Mouse (Mus musculus): ENCODE results near the gene Sf1. TPM values are rescaled to one million over a fixed set of nuclear protein-coding genes. Genes with fewer than 3 reads are reported as not detected.

Gene Sf1
- polyA plus RNA-seq, 1 experiment: 95.0 TPM

GRCm38 (mm10) chr19:6398447-6399284, 35.2 kb downstream of the Sf1 start:
- DNase-seq (ENCODE audit: low read depth): no peak

DNA sequence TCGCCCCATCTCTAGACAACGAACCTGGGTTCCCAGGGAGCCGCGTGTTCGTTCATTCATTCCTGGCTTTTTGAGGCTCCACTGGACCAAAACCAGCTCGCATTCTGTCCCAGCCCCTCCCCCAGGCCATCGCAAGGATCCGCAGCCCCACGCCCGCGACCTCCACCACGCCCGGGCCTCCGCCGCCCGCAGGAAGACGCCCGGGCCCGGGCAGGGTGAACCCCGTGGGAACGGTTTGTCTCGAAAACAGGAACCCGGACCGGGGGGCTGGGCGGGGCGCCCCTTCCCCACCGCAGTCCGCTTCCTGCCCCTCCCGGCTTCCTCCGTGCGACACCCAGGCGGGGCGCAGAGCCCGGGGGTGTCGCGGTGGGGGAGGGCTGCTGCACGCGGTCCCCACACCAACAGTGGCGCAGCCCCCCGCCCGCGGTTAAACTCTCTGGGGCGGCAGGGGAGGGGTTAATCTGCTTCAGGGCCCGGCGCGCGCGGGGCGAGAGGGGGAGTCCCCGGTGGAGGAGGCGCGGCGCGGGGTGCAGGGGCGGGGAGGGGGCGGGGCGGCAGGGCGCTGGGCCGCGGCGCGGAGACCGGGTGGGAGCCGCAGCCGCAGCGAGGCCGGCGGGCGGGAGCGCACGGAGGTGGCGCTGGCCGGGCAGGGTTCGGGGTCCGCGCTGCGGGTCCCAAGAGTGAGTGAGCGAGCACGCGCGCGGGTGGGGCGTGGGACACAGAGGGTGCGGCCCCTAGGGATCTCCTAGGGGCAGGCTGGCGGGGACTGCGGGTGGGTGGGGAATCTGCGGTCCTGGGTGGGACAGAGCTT, 36.0 kb downstream of the Sf1 start, which contains the start of gene Rasgrp2:
TSS of gene Rasgrp2 (plus strand) at position 56 of the 811 bp plus-strand sequence.
- no peak for DNase-seq (ENCODE audit: low read depth)

- DNase-seq (ENCODE audit: low read depth): no peak
Measured at GRCm38 (mm10) chr19:6400096-6401086, 36.9 kb downstream of the Sf1 start.

GRCm38 (mm10) chr19:6401131-6401815, 37.8 kb downstream of the Sf1 start:
- DNase-seq (ENCODE audit: low read depth): no peak

DNA sequence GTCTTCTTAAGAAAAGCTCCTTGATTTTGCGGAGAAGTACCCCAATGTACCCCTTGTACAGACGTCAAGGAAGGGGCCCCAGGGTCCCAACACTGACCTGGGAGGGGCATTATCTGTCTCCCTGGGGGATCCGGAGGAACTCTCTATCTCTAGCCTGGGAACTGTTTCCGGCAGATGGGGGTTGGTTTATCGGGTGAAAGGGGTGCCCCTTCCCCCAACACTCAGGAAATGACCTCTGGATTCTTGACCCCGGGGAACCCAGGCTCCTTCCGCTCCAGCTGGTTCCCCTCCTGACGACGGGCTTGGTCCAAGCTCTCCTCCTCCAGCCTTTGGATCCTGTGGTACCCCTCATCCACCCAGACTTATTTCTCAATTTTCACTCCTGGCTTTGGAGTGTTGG, 38.5 kb downstream of the Sf1 start:
- DNase-seq (ENCODE audit: low read depth): no peak

DNA sequence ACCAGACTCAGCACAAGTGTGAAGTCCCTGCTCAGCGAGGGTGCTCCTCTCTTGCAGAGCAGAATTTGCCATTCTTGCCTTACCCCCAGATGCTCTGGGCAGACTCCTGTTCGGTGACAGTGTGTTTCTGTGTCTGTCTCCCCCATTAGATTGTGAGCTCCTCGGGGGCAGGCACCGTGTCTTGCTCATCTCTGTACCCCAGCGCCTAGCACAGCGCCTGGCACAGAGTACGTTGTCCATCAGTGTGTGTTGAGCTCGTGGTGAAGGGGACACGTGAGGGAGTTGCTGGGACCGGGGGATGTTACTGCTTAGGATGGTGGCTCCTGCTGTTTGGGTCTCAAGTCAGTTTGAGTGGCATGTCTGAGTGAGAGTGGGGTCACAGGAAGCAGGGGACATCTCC, 40.4 kb downstream of the Sf1 start:
- no peak for DNase-seq (ENCODE audit: low read depth)

- no peak for DNase-seq (ENCODE audit: low read depth)
Measured at GRCm38 (mm10) chr19:6405433-6405832, 41.9 kb downstream of the Sf1 start.

GRCm38 (mm10) chr19:6407109-6407508, 43.6 kb downstream of the Sf1 start:
- DNase-seq (ENCODE audit: low read depth): no peak

- no peak for DNase-seq (ENCODE audit: low read depth)
Measured at GRCm38 (mm10) chr19:6407816-6408510, 44.5 kb downstream of the Sf1 start.

- DNase-seq (ENCODE audit: low read depth): no peak
Measured at GRCm38 (mm10) chr19:6408749-6409148, 45.3 kb downstream of the Sf1 start.

- no peak for DNase-seq (ENCODE audit: low read depth)
Measured at GRCm38 (mm10) chr19:6409176-6409575, 45.7 kb downstream of the Sf1 start.

DNA sequence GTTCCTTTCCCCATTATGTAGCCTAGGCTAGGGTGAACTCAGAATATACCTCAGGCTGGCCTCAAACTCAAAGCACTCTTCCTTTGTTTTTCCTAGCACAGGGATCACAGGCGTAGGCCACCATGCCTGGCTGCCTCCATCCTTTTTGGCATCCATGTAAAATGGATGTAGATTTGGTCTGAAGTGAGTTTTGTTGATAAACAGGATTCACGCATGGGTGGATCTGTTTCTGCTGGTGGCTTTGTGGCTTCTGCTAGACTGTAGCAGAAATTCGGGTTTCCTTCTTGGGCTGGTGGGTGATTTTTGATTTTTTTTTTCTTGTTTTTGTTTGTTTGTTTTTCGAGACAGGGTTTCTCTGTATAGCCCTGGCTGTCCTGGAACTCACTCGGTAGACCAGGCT, 46.4 kb downstream of the Sf1 start:
- no peak for DNase-seq (ENCODE audit: low read depth)

DNA sequence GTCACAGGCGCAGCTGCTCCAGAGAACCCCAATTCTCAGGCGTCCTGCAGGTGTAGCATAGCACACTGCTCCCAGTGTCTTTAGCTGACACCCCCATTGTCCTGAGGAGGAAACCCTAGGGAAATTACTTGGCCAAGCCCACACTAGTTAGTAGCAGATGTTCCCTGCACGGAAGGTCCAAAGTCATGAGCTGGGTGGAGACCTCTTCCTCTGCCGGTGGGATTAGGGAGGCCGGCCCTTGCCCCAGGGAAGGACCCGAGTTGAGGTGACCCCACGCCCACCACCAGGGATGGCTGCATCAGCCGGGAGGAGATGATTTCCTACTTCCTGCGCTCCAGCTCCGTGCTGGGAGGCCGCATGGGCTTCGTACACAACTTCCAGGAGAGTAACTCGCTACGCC, 49.3 kb downstream of the Sf1 start:
- DNase-seq (ENCODE audit: low read depth): no peak

DNA sequence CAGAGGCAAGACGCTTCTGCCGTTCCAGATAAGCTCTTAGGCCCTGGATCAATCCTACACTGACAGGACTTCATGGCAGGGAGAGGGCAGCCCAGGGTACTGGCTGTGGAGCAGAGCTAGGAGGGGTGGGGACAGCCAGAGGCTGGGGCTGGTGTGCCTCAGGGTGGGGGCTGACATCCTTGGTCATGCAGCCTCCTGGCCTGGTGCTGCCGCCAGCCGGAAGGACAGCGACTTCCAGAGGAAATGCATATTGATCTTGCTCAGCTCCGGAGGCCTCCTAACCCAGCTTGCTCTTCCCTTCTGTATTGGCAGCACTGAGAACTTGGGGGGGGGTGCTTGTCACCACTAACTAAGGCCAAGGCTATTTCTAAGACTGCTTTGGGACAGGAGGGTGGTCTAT, 52.0 kb downstream of the Sf1 start:
- no peak for DNase-seq (ENCODE audit: low read depth)

- DNase-seq (ENCODE audit: low read depth): no peak
Measured at GRCm38 (mm10) chr19:6416124-6416770, 52.8 kb downstream of the Sf1 start.

GRCm38 (mm10) chr19:6416894-6417761, 53.6 kb downstream of the Sf1 start:
- no peak for DNase-seq (ENCODE audit: low read depth)

DNA sequence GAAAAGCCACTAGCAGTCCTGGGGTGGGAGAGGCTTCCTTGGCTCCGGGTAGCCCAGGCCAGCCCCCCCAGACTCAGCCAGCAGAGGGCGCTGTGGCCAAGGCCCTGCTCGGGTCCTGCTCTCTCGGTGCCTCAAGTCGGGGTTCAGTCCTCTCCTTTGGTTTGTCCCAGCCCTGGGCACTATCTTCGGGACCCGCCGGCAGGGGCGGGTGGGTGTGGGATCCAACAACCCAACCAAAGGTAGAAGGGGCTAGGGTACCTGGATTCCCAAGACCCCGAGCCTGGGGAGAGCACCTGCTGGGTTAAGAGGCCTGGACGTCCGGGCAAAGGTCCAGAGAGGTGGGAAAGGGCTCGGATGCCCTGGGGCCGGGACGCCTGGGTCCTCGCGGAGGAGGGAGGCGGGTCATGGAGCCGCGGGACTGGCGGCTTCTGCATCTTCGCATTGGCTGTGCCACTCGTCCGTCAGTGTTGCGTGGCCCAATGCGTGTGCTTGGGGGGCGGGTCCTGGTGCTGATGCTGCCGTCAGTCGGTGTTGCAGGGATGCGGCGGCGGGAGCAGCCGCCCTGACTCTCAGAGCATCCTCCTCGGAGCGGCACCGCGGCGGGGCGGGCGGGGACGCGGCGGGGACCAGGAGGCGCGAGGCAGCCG, 54.9 kb downstream of the Sf1 start, which contains the start of gene Nrxn2:
TSS of gene Nrxn2 (plus strand) at position 499 of the 647 bp plus-strand sequence.
- DNase-seq (ENCODE audit: low read depth): no peak

- no peak for DNase-seq (ENCODE audit: low read depth)
Measured at GRCm38 (mm10) chr19:6418984-6419692, 55.6 kb downstream of the Sf1 start.

Measured in gonadal fat pad, adult 2 months (tissue).